Mouse (Mus musculus) heart, postnatal 0 days (tissue): ENCODE measurements around the gene Slc36a3. TPM values are rescaled to one million over a fixed set of nuclear protein-coding genes. Genes with fewer than 3 reads are reported as not detected.

Experiments used
- ATAC-seq: fragments of 200-750 bp; cut with Nextera tagmentation; 2 replicates; pipeline ENCODE4 v1.8.0; 2017; ENCODE audit warnings: low read depth, moderate number of reproducible peaks, moderate library complexity; ENCODE audit not compliant: insufficient read depth
- DNase-seq: peaks from one replicate; pipeline ENCODE4 v3.0.0-alpha.2; 2016; ENCODE audit warnings: low spot score
- H3K27ac ChIP-seq: fragments of 300-500 bp; sonication (generic); 2 replicates; pipeline ENCODE4 v1.5.1; 2014; ENCODE audit warnings: low read depth, mild to moderate bottlenecking
- H3K27me3 ChIP-seq: fragments of 300-500 bp; sonication (generic); 2 replicates; pipeline ENCODE4 v1.6.1; 2014; ENCODE audit warnings: low read length, mixed read lengths; ENCODE audit not compliant: control insufficient read depth, insufficient read depth
- H3K36me3 ChIP-seq: fragments of 300-500 bp; sonication (generic); replicated peaks from 2 replicates; pipeline ENCODE4 v1.6.1; 2014; ENCODE audit warnings: low read length, mixed read lengths; ENCODE audit not compliant: control insufficient read depth, insufficient read depth
- H3K4me1 ChIP-seq: fragments of 300-500 bp; sonication (generic); 2 replicates; pipeline ENCODE4 v1.6.1; 2014; ENCODE audit warnings: antibody characterized with exemption; ENCODE audit not compliant: control insufficient read depth, insufficient read depth
- H3K4me2 ChIP-seq: fragments of 300-500 bp; sonication (generic); 2 replicates; pipeline ENCODE4 v1.6.1; 2014; ENCODE audit warnings: low read depth, mild to moderate bottlenecking, low read length, moderate library complexity
- H3K4me3 ChIP-seq: fragments of 300-500 bp; sonication (generic); 2 replicates; pipeline ENCODE4 v1.5.1; 2014; ENCODE audit warnings: low read depth, low read length
- H3K9ac ChIP-seq: fragments of 300-500 bp; sonication (generic); replicated peaks from 2 replicates; pipeline ENCODE4 v1.6.1; 2014; ENCODE audit warnings: low read depth, low read length, mixed read lengths
- H3K9me3 ChIP-seq: fragments of 300-500 bp; sonication (generic); replicated peaks from 2 replicates; pipeline ENCODE4 v1.6.1; 2016; ENCODE audit warnings: low read length; ENCODE audit not compliant: control insufficient read depth
- CTCF ChIP-seq: IDR thresholded peaks from 2 replicates; pipeline ENCODE4 v1.5.1; 2016; ENCODE audit warnings: antibody characterized with exemption, control low read depth, low read depth
- EP300 ChIP-seq: IDR thresholded peaks from 2 replicates; pipeline ENCODE4 v1.6.1; 2016; ENCODE audit warnings: antibody characterized with exemption, low read depth
- WGBS: fragments of 180-500 bp; shearing (Covaris S2); extraction: QIAGEN DNeasy Blood & Tissue Kit; methylation state at CpG from one replicate; pipeline ENCODE4 v1.1.7; 2014; 5-methylcytosine and 5-hydroxymethylcytosine counted together
- polyA plus RNA-seq: library from polyadenylated mRNA; unstranded; fragments of >200 nt; fragmentation: Nextera tagmentation; extraction: Ambion mirVana; gene quantifications from 2 replicates; pipeline ENCODE4 v1.2.1, GENCODE M21; 2015
- total RNA-seq: library from RNA; depleted of rRNA; stranded (reverse); fragments of >200 nt; gene quantifications from 2 replicates; pipeline ENCODE4 v1.2.3, GENCODE M21; 2014; ENCODE audit warnings: low replicate concordance

Gene Slc36a3
- total and polyA plus RNA-seq, 2 experiments from 2014 or later, result not detected

- Histone ChIP-seq H3K4me2 (no peak overlapping the region), H3K36me3 (no peaks in the 10 kb centered on the region), H3K4me1 (no peaks in the 10 kb centered on the region), H3K9ac (no peak overlapping the region), H3K27ac (no peak overlapping the region), H3K27me3 (no peaks in the 10 kb centered on the region), H3K9me3 (no peaks in the 10 kb centered on the region), H3K4me3 (no peak overlapping the region)
- TF ChIP-seq EP300 (no peak), CTCF (no peak)
- ATAC-seq (no peak), DNase-seq (no peak)
- WGBS, result 54% methylated on average over 4 of the region's 4 CpGs
Measured at GRCm38 (mm10) chr11:55170501-55170900, 19.0 kb upstream of the Slc36a3 start.

DNA sequence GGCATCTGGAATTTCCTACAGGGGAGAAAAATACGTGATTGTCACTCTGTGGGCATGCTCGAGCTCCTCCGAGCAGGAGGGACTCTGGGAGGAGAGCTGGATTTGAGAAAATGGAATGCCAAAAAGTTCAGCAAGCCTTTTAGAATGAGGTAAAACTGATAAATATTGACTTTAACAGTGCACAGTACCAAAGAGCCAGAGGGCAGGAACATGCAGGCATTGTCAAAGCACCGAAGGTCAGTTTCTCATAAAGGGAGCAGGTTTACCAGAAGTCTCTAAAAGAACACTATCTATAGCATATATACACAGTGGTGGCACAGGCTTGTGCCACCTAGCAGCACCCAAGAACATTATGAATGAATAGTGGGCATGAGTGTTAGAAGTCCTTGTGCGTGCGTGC lies 17.4 kb upstream of the Slc36a3 start:
- no peaks in the 10 kb centered on the region for H3K36me3 ChIP-seq
- H3K9ac ChIP-seq, result no peak overlapping the region
- no peak overlapping the region for H3K4me3 ChIP-seq
- no peak for ATAC-seq
- 90% methylated on average over 6 of the region's 6 CpGs for WGBS
- H3K9me3 ChIP-seq, result no peaks in the 10 kb centered on the region
- H3K27ac ChIP-seq, result no peak overlapping the region
- H3K4me2 ChIP-seq, result no peak overlapping the region
- no peaks in the 10 kb centered on the region for H3K4me1 ChIP-seq
- DNase-seq, result no peak
- no peaks in the 10 kb centered on the region for H3K27me3 ChIP-seq
- no peak for TF ChIP-seq CTCF
- no peak for TF ChIP-seq EP300

DNA sequence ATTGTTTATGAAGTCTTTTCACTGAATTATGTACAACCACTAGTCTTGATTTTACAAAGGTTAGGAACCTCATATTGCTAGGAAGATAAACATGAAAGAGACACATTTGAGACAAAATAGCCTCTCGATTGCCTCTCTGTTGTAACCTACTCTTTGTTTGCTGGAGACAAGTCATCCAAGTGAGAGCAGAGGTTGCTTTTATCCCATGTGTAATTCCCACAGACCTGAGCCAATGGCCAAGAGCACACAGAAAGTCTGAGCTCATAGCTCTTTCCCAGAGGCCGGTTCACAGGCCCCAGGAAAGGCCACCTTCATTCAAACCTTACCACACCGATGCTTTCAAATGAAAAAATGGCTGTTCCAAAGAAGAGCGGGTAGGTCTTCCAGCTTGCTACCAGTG lies 17.0 kb upstream of the Slc36a3 start:
- no peak for ATAC-seq
- no peak overlapping the region for H3K27ac ChIP-seq
- H3K4me2 ChIP-seq, result no peak overlapping the region
- no peak overlapping the region for H3K9ac ChIP-seq
- H3K9me3 ChIP-seq, result no peaks in the 10 kb centered on the region
- H3K36me3 ChIP-seq, result no peaks in the 10 kb centered on the region
- no peaks in the 10 kb centered on the region for H3K27me3 ChIP-seq
- no peak for TF ChIP-seq CTCF
- H3K4me1 ChIP-seq, result no peaks in the 10 kb centered on the region
- DNase-seq, result no peak
- 84% methylated on average over 4 of the region's 4 CpGs for WGBS
- H3K4me3 ChIP-seq, result no peak overlapping the region

DNA sequence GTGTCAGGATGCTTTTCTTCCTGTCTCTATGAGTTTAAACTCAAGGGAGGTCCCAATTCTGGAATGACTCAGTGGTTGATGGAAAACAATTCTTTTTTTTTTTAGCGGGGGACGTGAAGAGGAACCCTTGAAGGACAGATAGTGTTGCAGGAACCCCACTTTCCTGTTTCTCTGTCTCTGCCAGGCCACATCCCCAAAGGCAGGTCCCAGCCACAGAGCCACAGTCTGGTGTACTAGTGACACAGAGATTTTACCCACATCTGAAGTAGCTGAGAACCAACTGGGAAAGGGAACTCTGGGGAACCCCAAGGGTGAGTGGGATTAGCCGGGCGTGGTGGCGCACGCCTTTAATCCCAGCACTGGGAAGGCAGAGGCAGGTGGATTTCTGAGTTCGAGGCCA lies 14.2 kb upstream of the Slc36a3 start:
- Histone ChIP-seq H3K9me3 (no peaks in the 10 kb centered on the region), H3K27me3 (no peaks in the 10 kb centered on the region), H3K9ac (no peak overlapping the region), H3K4me1 (no peaks in the 10 kb centered on the region), H3K27ac (no peak overlapping the region), H3K36me3 (no peaks in the 10 kb centered on the region), H3K4me2 (no peak overlapping the region), H3K4me3 (no peak overlapping the region)
- 89% methylated on average over 6 of the region's 7 CpGs for WGBS
- DNase-seq (no peak), ATAC-seq (no peak)
- TF ChIP-seq EP300 (no peak), CTCF (no peak)

GRCm38 (mm10) chr11:55164723-55165122 lies 13.2 kb upstream of the Slc36a3 start:
- 43% methylated on average over 3 of the region's 3 CpGs for WGBS
- H3K9ac ChIP-seq, result no peak overlapping the region
- no peak overlapping the region for H3K4me2 ChIP-seq
- H3K4me1 ChIP-seq, result no peaks in the 10 kb centered on the region
- no peaks in the 10 kb centered on the region for H3K9me3 ChIP-seq
- H3K27me3 ChIP-seq, result no peaks in the 10 kb centered on the region
- H3K4me3 ChIP-seq, result no peak overlapping the region
- H3K27ac ChIP-seq, result no peak overlapping the region
- no peaks in the 10 kb centered on the region for H3K36me3 ChIP-seq
- ATAC-seq (no peak), DNase-seq (no peak)
- no peak for TF ChIP-seq EP300
- peak; percentile 63 for TF ChIP-seq CTCF

DNA sequence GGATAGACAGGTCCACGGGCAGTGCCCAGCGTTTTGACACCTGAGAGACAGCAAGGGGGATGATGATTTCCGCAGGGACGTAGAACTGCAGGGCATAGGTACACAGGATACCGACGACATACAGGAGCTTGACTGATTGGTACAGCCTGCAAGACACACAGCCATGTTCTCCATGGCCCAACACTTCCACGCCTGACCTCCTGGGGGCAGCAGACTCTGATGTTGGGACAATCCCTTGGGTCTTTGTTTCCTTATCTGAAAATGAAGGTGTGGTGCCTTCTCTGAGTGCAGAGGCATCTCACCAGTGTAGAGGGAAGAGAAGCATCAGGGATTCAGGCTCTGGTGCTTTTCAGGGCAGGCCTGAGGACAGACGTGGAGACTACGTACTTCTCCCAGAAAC lies 11.2 kb upstream of the Slc36a3 start:
- Histone ChIP-seq H3K9ac (no peak overlapping the region), H3K4me2 (no peak overlapping the region), H3K4me3 (no peak overlapping the region), H3K36me3 (no peaks in the 10 kb centered on the region), H3K27me3 (no peaks in the 10 kb centered on the region), H3K27ac (no peak overlapping the region), H3K4me1 (no peaks in the 10 kb centered on the region), H3K9me3 (no peaks in the 10 kb centered on the region)
- DNase-seq, result no peak
- TF ChIP-seq CTCF, result peak; percentile 62
- TF ChIP-seq EP300, result no peak
- 45% methylated on average over 9 of the region's 9 CpGs for WGBS
- ATAC-seq, result no peak; the same call in 1 of the 2 replicates
